Mouse (Mus musculus) WW6 (cell line): ENCODE results near the gene Daw1.

Experiments
- DNase-seq: peaks from one replicate; pipeline ENCODE4 v3.0.0-alpha.2; 2013; ENCODE audit warnings: low read depth, low spot score

Gene Daw1

GRCm38 (mm10) chr1:83159603-83160002, at the start of gene Daw1:
Daw1 (plus strand) TSS chr1:83159752.
- peak; percentile 63 for DNase-seq

GRCm38 (mm10) chr1:83110992-83111391, 48.6 kb upstream of the Daw1 start:
- DNase-seq = no peak

GRCm38 (mm10) chr1:83111726-83112125, 47.8 kb upstream of the Daw1 start:
- DNase-seq = no peak

GRCm38 (mm10) chr1:83116447-83117137, 43.0 kb upstream of the Daw1 start, which contains the start of gene Ccl20:
Ccl20 (plus strand) TSS chr1:83116766.
- DNase-seq = peak; percentile 13

- DNase-seq = no peak
Observed at GRCm38 (mm10) chr1:83117217-83117616, 42.3 kb upstream of the Daw1 start.

GRCm38 (mm10) chr1:83117661-83118060, 41.9 kb upstream of the Daw1 start:
- DNase-seq = no peak

GRCm38 (mm10) chr1:83119903-83120302, 39.6 kb upstream of the Daw1 start:
- DNase-seq = no peak

- no peak for DNase-seq
Observed at GRCm38 (mm10) chr1:83120312-83120711, 39.2 kb upstream of the Daw1 start.

- DNase-seq = no peak
Observed at GRCm38 (mm10) chr1:83123201-83123600, 36.4 kb upstream of the Daw1 start.

GRCm38 (mm10) chr1:83135829-83136228, 23.7 kb upstream of the Daw1 start:
- no peak for DNase-seq

GRCm38 (mm10) chr1:83137847-83138246, 21.7 kb upstream of the Daw1 start:
- DNase-seq = no peak

GRCm38 (mm10) chr1:83138721-83139120, 20.8 kb upstream of the Daw1 start:
- DNase-seq = no peak

GRCm38 (mm10) chr1:83141510-83141909, 18.0 kb upstream of the Daw1 start:
- no peak for DNase-seq

GRCm38 (mm10) chr1:83142055-83142454, 17.5 kb upstream of the Daw1 start:
- DNase-seq = no peak

GRCm38 (mm10) chr1:83146547-83146946, 13.0 kb upstream of the Daw1 start:
- no peak for DNase-seq

- no peak for DNase-seq
Observed at GRCm38 (mm10) chr1:83150227-83150626, 9.3 kb upstream of the Daw1 start.

- DNase-seq = no peak
Observed at GRCm38 (mm10) chr1:83152961-83153360, 6.6 kb upstream of the Daw1 start.

- no peak for DNase-seq
Observed at GRCm38 (mm10) chr1:83156876-83157275, 2.7 kb upstream of the Daw1 start.

GRCm38 (mm10) chr1:83161658-83162057, 2.1 kb downstream of the Daw1 start:
- DNase-seq = no peak

GRCm38 (mm10) chr1:83164027-83164426, 4.5 kb downstream of the Daw1 start:
- DNase-seq = no peak

GRCm38 (mm10) chr1:83169158-83169557, 9.6 kb downstream of the Daw1 start:
- no peak for DNase-seq

GRCm38 (mm10) chr1:83175985-83176384, 16.4 kb downstream of the Daw1 start:
- DNase-seq = no peak

- no peak for DNase-seq
Observed at GRCm38 (mm10) chr1:83179531-83179930, 20.0 kb downstream of the Daw1 start.

- no peak for DNase-seq
Observed at GRCm38 (mm10) chr1:83181418-83181817, 21.9 kb downstream of the Daw1 start.
